Mouse (Mus musculus) limb, embryonic 13.5 days (tissue): Measurements from ENCODE around the gene 9030025P20Rik. TPM values are rescaled to one million over a fixed set of nuclear protein-coding genes. Genes with fewer than 3 reads are reported as not detected.
"Not testable (repeated sequence)": the region's sequence is repeated elsewhere in the genome, so short reads cannot be mapped to it uniquely, and the experiment has no call there.

Experiments
- ATAC-seq: fragments of 200-750 bp; cut with Nextera tagmentation; 2 replicates; pipeline ENCODE4 v1.8.0; 2017; ENCODE audit warnings: low read depth, moderate number of reproducible peaks, moderate TSS enrichment; ENCODE audit not compliant: low FRiP score
- H3K27ac ChIP-seq: fragments of 300-500 bp; sonication (generic); 2 replicates; pipeline ENCODE4 v1.5.1; 2015; ENCODE audit warnings: inconsistent platforms, mild to moderate bottlenecking, moderate library complexity
- H3K27me3 ChIP-seq: fragments of 300-500 bp; sonication (generic); 2 replicates; pipeline ENCODE4 v1.6.1; 2015; ENCODE audit warnings: mild to moderate bottlenecking, inconsistent platforms
- H3K36me3 ChIP-seq: fragments of 300-500 bp; sonication (generic); 2 replicates; pipeline ENCODE4 v1.6.1; 2015; ENCODE audit warnings: inconsistent platforms, mild to moderate bottlenecking, moderate library complexity
- H3K4me1 ChIP-seq: fragments of 300-500 bp; sonication (generic); 2 replicates; pipeline ENCODE4 v1.6.1; 2015; ENCODE audit warnings: inconsistent platforms
- H3K4me2 ChIP-seq: fragments of 300-500 bp; sonication (generic); replicated peaks from 2 replicates; pipeline ENCODE4 v1.6.1; 2015; ENCODE audit warnings: inconsistent platforms, mild to moderate bottlenecking, moderate library complexity
- H3K4me3 ChIP-seq: fragments of 300-500 bp; sonication (generic); 2 replicates; pipeline ENCODE4 v1.5.1; 2015; ENCODE audit warnings: moderate library complexity, mild to moderate bottlenecking, inconsistent platforms
- H3K9ac ChIP-seq: fragments of 300-500 bp; sonication (generic); 2 replicates; pipeline ENCODE4 v1.6.1; 2015; ENCODE audit warnings: mild to moderate bottlenecking, inconsistent platforms
- H3K9me3 ChIP-seq: fragments of 300-500 bp; sonication (generic); 2 replicates; pipeline ENCODE4 v1.6.1; 2016; ENCODE audit warnings: inconsistent platforms
- WGBS: fragments of 180-500 bp; shearing (Covaris S2); methylation state at CpG from one replicate; pipeline ENCODE4 v1.1.7; 2015; 5-methylcytosine and 5-hydroxymethylcytosine counted together
- polyA plus RNA-seq: library from polyadenylated mRNA; unstranded; fragments of >200 nt; fragmentation: Nextera tagmentation; extraction: Ambion mirVana; gene quantifications from 2 replicates; pipeline ENCODE4 v1.2.1, GENCODE M21; 2015

9030025P20Rik gene
- polyA plus RNA-seq, 1 experiment from 2014 or later: 11.0 TPM

GRCm38 (mm10) chr17:14994140-14994539 is 15.9 kb downstream of the 9030025P20Rik start:
- not testable (repeated sequence) for H3K27ac ChIP-seq, H3K4me2 ChIP-seq, H3K4me3 ChIP-seq, ATAC-seq, H3K36me3 ChIP-seq, H3K27me3 ChIP-seq, H3K9me3 ChIP-seq, H3K4me1 ChIP-seq, H3K9ac ChIP-seq
- no CpG with 5 or more reads among the region's 5 CpGs for WGBS

- WGBS: no CpG with 5 or more reads among the region's 4 CpGs
These were observed 21.8 kb downstream of the 9030025P20Rik start for GRCm38 (mm10) chr17:15000047-15000446.

GRCm38 (mm10) chr17:15009088-15009487 is 30.8 kb downstream of the 9030025P20Rik start:
- H3K4me3 ChIP-seq, H3K36me3 ChIP-seq: not testable (repeated sequence)
- WGBS: no CpG with 5 or more reads among the region's 3 CpGs

More at GRCm38 (mm10) chr17:15000047-15000446, 21.8 kb downstream of the 9030025P20Rik start:
- not testable (repeated sequence) for H3K9me3 ChIP-seq, H3K4me3 ChIP-seq, H3K4me2 ChIP-seq, H3K27me3 ChIP-seq, ATAC-seq, H3K27ac ChIP-seq, H3K36me3 ChIP-seq, H3K4me1 ChIP-seq, H3K9ac ChIP-seq

GRCm38 (mm10) chr17:15009706-15010413 is 31.6 kb downstream of the 9030025P20Rik start, which contains the start of gene Gm3435:
Gm3435 (plus strand) TSS chr17:15010176.
- not testable (repeated sequence) for H3K27me3 ChIP-seq, H3K36me3 ChIP-seq, H3K9ac ChIP-seq, H3K27ac ChIP-seq, H3K9me3 ChIP-seq, H3K4me1 ChIP-seq, H3K4me3 ChIP-seq, H3K4me2 ChIP-seq
- WGBS: no CpG with 5 or more reads among the region's 60 CpGs
- ATAC-seq: peak; percentile 97

More at GRCm38 (mm10) chr17:15009088-15009487, 30.8 kb downstream of the 9030025P20Rik start:
- H3K9ac ChIP-seq, ATAC-seq, H3K4me2 ChIP-seq, H3K4me1 ChIP-seq, H3K27me3 ChIP-seq, H3K9me3 ChIP-seq, H3K27ac ChIP-seq: not testable (repeated sequence)

- not testable (repeated sequence) for H3K27ac ChIP-seq, H3K27me3 ChIP-seq, H3K36me3 ChIP-seq, H3K4me1 ChIP-seq, H3K4me2 ChIP-seq, ATAC-seq, H3K9ac ChIP-seq, H3K9me3 ChIP-seq, H3K4me3 ChIP-seq
- WGBS: 89% methylated on average over 3 of the region's 3 CpGs
These were observed 43.4 kb downstream of the 9030025P20Rik start for GRCm38 (mm10) chr17:15021503-15022220.

GRCm38 (mm10) chr17:15023878-15024492 is 45.7 kb downstream of the 9030025P20Rik start:
- H3K4me2 ChIP-seq, H3K36me3 ChIP-seq, H3K9ac ChIP-seq, H3K4me1 ChIP-seq, H3K4me3 ChIP-seq, H3K9me3 ChIP-seq, H3K27me3 ChIP-seq, H3K27ac ChIP-seq: not testable (repeated sequence)
- WGBS: no CpG with 5 or more reads among the region's 97 CpGs
- peak; percentile 82 for ATAC-seq

- not testable (repeated sequence) for H3K4me2 ChIP-seq, H3K9ac ChIP-seq, H3K27ac ChIP-seq, H3K4me3 ChIP-seq, H3K4me1 ChIP-seq, H3K9me3 ChIP-seq, H3K36me3 ChIP-seq, H3K27me3 ChIP-seq
- peak; percentile 95 for ATAC-seq
- WGBS: no CpG with 5 or more reads among the region's 48 CpGs
These were observed 46.4 kb downstream of the 9030025P20Rik start for GRCm38 (mm10) chr17:15024502-15025193.

- H3K9me3 ChIP-seq, H3K27ac ChIP-seq: not testable (repeated sequence)
- no CpG with 5 or more reads among the region's 6 CpGs for WGBS
These were observed 47.2 kb downstream of the 9030025P20Rik start for GRCm38 (mm10) chr17:15025513-15025912.

GRCm38 (mm10) chr17:15031414-15031813 is 53.1 kb downstream of the 9030025P20Rik start:
- not testable (repeated sequence) for H3K4me1 ChIP-seq, H3K36me3 ChIP-seq, H3K27me3 ChIP-seq, ATAC-seq, H3K4me2 ChIP-seq, H3K9me3 ChIP-seq, H3K4me3 ChIP-seq, H3K27ac ChIP-seq, H3K9ac ChIP-seq
- WGBS: no CpG with 5 or more reads among the region's 4 CpGs

More at GRCm38 (mm10) chr17:15025513-15025912, 47.2 kb downstream of the 9030025P20Rik start:
- H3K27me3 ChIP-seq, H3K4me1 ChIP-seq, H3K9ac ChIP-seq, ATAC-seq, H3K36me3 ChIP-seq, H3K4me2 ChIP-seq, H3K4me3 ChIP-seq: not testable (repeated sequence)

GRCm38 (mm10) chr17:15040455-15040854 is 62.2 kb downstream of the 9030025P20Rik start:
- not testable (repeated sequence) for H3K9ac ChIP-seq, H3K27ac ChIP-seq, H3K4me1 ChIP-seq, H3K4me3 ChIP-seq, H3K9me3 ChIP-seq, H3K4me2 ChIP-seq, H3K36me3 ChIP-seq, H3K27me3 ChIP-seq, ATAC-seq
- whole genome bisulfite sequencing: no CpG with 5 or more reads among the region's 3 CpGs
